Mouse (Mus musculus): Measurements from ENCODE around the gene Cbln3. TPM values are rescaled to one million over a fixed set of nuclear protein-coding genes. Genes with fewer than 3 reads are reported as not detected.

Cbln3 gene
- polyA plus RNA-seq, 1 experiment: 0.05 TPM

- H3ac ChIP-seq (ENCODE audit: control insufficient read depth, insufficient read length, low read depth): no peak overlapping the region
- no peaks in the 10 kb centered on the region for H3K27me3 ChIP-seq (ENCODE audit: control insufficient read depth, insufficient read depth, insufficient read length)
- TF ChIP-seq MYOD1 (IDR thresholded peaks at IDR 0.05; ENCODE audit: control insufficient read depth, insufficient read length, low read depth): no peak
- no peak for TF ChIP-seq MAX (IDR thresholded peaks at IDR 0.05)
- no peak for TF ChIP-seq USF1 (IDR thresholded peaks at IDR 0.05; ENCODE audit: low read depth)
- TF ChIP-seq CEBPB (IDR thresholded peaks at IDR 0.05; ENCODE audit: low read depth): no peak
- no peak overlapping the region for H3K4me3 ChIP-seq (ENCODE audit: insufficient read depth, poor library complexity, severe bottlenecking)
- H3K79me2 ChIP-seq (ENCODE audit: control insufficient read depth, insufficient read depth): no peaks in the 10 kb centered on the region
- H3K79me3 ChIP-seq (ENCODE audit: low read depth): no peaks in the 10 kb centered on the region
- H3K36me3 ChIP-seq (ENCODE audit: control insufficient read depth, insufficient read depth): no peaks in the 10 kb centered on the region
Measured at GRCm38 (mm10) chr14:55838740-55839139, 45.5 kb downstream of the Cbln3 start.

- Histone ChIP-seq H3K36me3 (ENCODE audit: control insufficient read depth, insufficient read depth) (no peaks in the 10 kb centered on the region), H3K4me3 (ENCODE audit: insufficient read depth, poor library complexity, severe bottlenecking) (no peak overlapping the region), H3K79me3 (ENCODE audit: low read depth) (no peaks in the 10 kb centered on the region), H3K79me2 (ENCODE audit: control insufficient read depth, insufficient read depth) (no peaks in the 10 kb centered on the region), H3ac (ENCODE audit: control insufficient read depth, insufficient read length, low read depth) (no peak overlapping the region), H3K27me3 (ENCODE audit: control insufficient read depth, insufficient read depth, insufficient read length) (no peaks in the 10 kb centered on the region)
- TF ChIP-seq MYOD1 (IDR thresholded peaks at IDR 0.05; ENCODE audit: control insufficient read depth, insufficient read length, low read depth) (no peak), USF1 (IDR thresholded peaks at IDR 0.05; ENCODE audit: low read depth) (no peak), CTCF (IDR thresholded peaks at IDR 0.05; ENCODE audit: control insufficient read depth, insufficient read depth, insufficient read length) (no peak)
Measured at GRCm38 (mm10) chr14:55838312-55838711, 45.9 kb downstream of the Cbln3 start.

DNA sequence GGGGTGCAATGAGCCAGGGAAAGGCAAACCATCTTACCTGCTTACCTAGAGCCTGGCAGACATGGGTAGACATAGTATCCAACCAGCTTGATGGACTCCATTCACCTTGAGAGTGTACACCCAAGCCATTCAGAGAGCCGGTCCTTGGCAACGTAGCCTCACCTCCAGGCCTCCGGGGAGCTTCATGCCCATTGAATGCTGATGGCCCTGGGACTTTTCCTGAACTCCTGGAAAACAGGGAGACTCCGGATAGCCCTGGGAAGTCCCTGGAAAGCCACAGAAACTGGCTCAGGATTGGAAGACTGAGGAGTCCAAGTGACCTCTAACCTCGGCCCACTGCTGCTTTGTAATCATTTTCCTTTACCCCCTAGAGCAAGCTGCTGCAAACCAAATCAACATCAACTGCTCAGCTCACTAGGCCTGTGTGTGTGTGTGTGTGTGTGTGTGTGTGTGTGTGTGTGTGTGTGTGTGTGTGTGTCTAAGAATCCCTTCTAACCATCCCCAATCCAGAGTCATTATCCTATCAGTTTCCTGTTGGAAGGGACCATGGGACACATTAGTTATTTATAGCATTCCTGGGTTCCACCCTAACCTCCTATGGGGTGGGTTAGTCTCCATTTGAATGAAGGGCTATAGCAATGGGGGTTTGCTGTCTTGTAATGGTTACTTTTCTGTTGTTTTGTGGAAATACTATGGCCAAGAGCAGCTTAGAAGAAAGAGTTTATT lies 49.2 kb downstream of the Cbln3 start:
- no peak for TF ChIP-seq MYOG (IDR thresholded peaks at IDR 0.05; ENCODE audit: control insufficient read depth, extremely low read depth, insufficient read length)
- TF ChIP-seq MYOD1 (IDR thresholded peaks at IDR 0.05; ENCODE audit: control insufficient read depth, insufficient read length, low read depth): no peak
- no peak for TF ChIP-seq CTCF (IDR thresholded peaks at IDR 0.05; ENCODE audit: control insufficient read depth, insufficient read depth, insufficient read length)
- TF ChIP-seq MAX (IDR thresholded peaks at IDR 0.05): no peak
- TF ChIP-seq USF1 (IDR thresholded peaks at IDR 0.05; ENCODE audit: low read depth): no peak
- TF ChIP-seq CEBPB (IDR thresholded peaks at IDR 0.05; ENCODE audit: low read depth): no peak
- TF ChIP-seq FOSL1 (IDR thresholded peaks at IDR 0.05; ENCODE audit: insufficient read depth, low read length, poor library complexity, severe bottlenecking): no peak
- Histone ChIP-seq H3ac (ENCODE audit: control insufficient read depth, insufficient read length, low read depth) (no peak overlapping the region), H3K79me3 (ENCODE audit: low read depth) (no peaks in the 10 kb centered on the region), H3K36me3 (ENCODE audit: control insufficient read depth, insufficient read depth) (no peaks in the 10 kb centered on the region), H3K79me2 (ENCODE audit: control insufficient read depth, insufficient read depth) (no peaks in the 10 kb centered on the region), H3K4me3 (ENCODE audit: insufficient read depth, poor library complexity, severe bottlenecking) (no peak overlapping the region), H3K27me3 (ENCODE audit: control insufficient read depth, insufficient read depth, insufficient read length) (no peaks in the 10 kb centered on the region)

DNA sequence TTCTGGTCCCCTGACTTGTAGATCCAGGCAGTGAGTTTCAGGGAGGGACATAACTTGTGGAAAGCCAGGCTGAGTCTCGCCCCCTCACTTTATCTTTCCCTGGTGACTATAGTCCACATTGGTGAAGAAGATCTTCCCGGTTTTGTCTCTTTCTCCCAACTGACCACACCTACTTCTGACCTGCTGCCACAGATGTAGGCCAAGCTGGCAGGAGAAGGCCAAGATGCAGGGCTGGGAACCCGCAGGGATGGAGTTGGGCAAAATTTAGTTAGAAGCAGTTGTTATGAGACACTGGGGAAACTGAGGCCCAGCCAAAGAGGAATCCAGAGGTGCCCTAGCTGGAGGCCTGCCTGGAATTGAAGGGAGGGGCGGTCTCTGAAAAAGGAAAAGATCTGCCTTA lies 51.1 kb downstream of the Cbln3 start:
- H3K79me3 ChIP-seq (ENCODE audit: low read depth): no peaks in the 10 kb centered on the region
- no peaks in the 10 kb centered on the region for H3K36me3 ChIP-seq (ENCODE audit: control insufficient read depth, insufficient read depth)
- no peaks in the 10 kb centered on the region for H3K79me2 ChIP-seq (ENCODE audit: control insufficient read depth, insufficient read depth)
- H3ac ChIP-seq (ENCODE audit: control insufficient read depth, insufficient read length, low read depth): no peak overlapping the region
- no peaks in the 10 kb centered on the region for H3K27me3 ChIP-seq (ENCODE audit: control insufficient read depth, insufficient read depth, insufficient read length)
- no peak overlapping the region for H3K4me3 ChIP-seq (ENCODE audit: insufficient read depth, poor library complexity, severe bottlenecking)
- TF ChIP-seq CTCF (IDR thresholded peaks at IDR 0.05; ENCODE audit: control insufficient read depth, insufficient read depth, insufficient read length) (no peak), MAX (IDR thresholded peaks at IDR 0.05) (no peak), MYOG (IDR thresholded peaks at IDR 0.05; ENCODE audit: control insufficient read depth, extremely low read depth, insufficient read length) (no peak), USF1 (IDR thresholded peaks at IDR 0.05; ENCODE audit: low read depth) (no peak), MYOD1 (IDR thresholded peaks at IDR 0.05; ENCODE audit: control insufficient read depth, insufficient read length, low read depth) (no peak), FOSL1 (IDR thresholded peaks at IDR 0.05; ENCODE audit: insufficient read depth, low read length, poor library complexity, severe bottlenecking) (no peak), CEBPB (IDR thresholded peaks at IDR 0.05; ENCODE audit: low read depth) (no peak)

DNA sequence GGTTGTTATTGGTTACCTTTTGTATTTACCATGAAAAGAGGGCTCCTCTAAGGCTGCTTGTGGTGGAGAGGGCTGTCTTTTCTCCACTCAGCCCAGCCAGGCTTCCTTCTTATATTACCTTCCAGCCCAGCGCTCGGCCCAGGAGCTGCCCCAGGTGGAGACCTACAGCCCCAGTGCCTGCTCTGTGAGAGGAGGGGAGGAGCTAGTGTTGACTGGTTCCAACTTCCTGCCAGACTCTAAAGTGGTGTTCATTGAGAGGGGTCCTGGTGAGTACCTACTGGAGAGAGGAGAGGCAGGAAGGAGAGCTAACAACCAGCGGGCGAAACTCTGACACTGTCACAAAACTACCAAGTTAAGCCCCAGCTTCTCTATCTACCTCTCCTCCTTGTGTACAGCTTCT lies 53.9 kb downstream of the Cbln3 start:
- H3K27me3 ChIP-seq (ENCODE audit: control insufficient read depth, insufficient read depth, insufficient read length): no peaks in the 10 kb centered on the region
- no peak overlapping the region for H3ac ChIP-seq (ENCODE audit: control insufficient read depth, insufficient read length, low read depth)
- no peaks in the 10 kb centered on the region for H3K79me2 ChIP-seq (ENCODE audit: control insufficient read depth, insufficient read depth)
- TF ChIP-seq CEBPB (IDR thresholded peaks at IDR 0.05; ENCODE audit: low read depth) (no peak), MYOG (IDR thresholded peaks at IDR 0.05; ENCODE audit: control insufficient read depth, extremely low read depth, insufficient read length) (no peak), CTCF (IDR thresholded peaks at IDR 0.05; ENCODE audit: control insufficient read depth, insufficient read depth, insufficient read length) (no peak), MYOD1 (IDR thresholded peaks at IDR 0.05; ENCODE audit: control insufficient read depth, insufficient read length, low read depth) (no peak), MAX (IDR thresholded peaks at IDR 0.05) (no peak), FOSL1 (IDR thresholded peaks at IDR 0.05; ENCODE audit: insufficient read depth, low read length, poor library complexity, severe bottlenecking) (no peak), USF1 (IDR thresholded peaks at IDR 0.05; ENCODE audit: low read depth) (no peak)
- no peaks in the 10 kb centered on the region for H3K79me3 ChIP-seq (ENCODE audit: low read depth)
- H3K4me3 ChIP-seq (ENCODE audit: insufficient read depth, poor library complexity, severe bottlenecking): no peak overlapping the region
- H3K36me3 ChIP-seq (ENCODE audit: control insufficient read depth, insufficient read depth): no peaks in the 10 kb centered on the region

GRCm38 (mm10) chr14:55829854-55830253 lies 54.3 kb downstream of the Cbln3 start:
- Histone ChIP-seq H3K27me3 (ENCODE audit: control insufficient read depth, insufficient read depth, insufficient read length) (no peaks in the 10 kb centered on the region), H3K4me3 (ENCODE audit: insufficient read depth, poor library complexity, severe bottlenecking) (no peak overlapping the region), H3K36me3 (ENCODE audit: control insufficient read depth, insufficient read depth) (no peaks in the 10 kb centered on the region), H3K79me2 (ENCODE audit: control insufficient read depth, insufficient read depth) (no peaks in the 10 kb centered on the region), H3K79me3 (ENCODE audit: low read depth) (no peaks in the 10 kb centered on the region), H3ac (ENCODE audit: control insufficient read depth, insufficient read length, low read depth) (no peak overlapping the region)
- no peak for TF ChIP-seq MAX (IDR thresholded peaks at IDR 0.05)
- no peak for TF ChIP-seq MYOG (IDR thresholded peaks at IDR 0.05; ENCODE audit: control insufficient read depth, extremely low read depth, insufficient read length)
- no peak for TF ChIP-seq MYOD1 (IDR thresholded peaks at IDR 0.05; ENCODE audit: control insufficient read depth, insufficient read length, low read depth)
- TF ChIP-seq CTCF (IDR thresholded peaks at IDR 0.05; ENCODE audit: control insufficient read depth, insufficient read depth, insufficient read length): no peak
- TF ChIP-seq USF1 (IDR thresholded peaks at IDR 0.05; ENCODE audit: low read depth): no peak
- TF ChIP-seq CEBPB (IDR thresholded peaks at IDR 0.05; ENCODE audit: low read depth): no peak
- no peak for TF ChIP-seq FOSL1 (IDR thresholded peaks at IDR 0.05; ENCODE audit: insufficient read depth, low read length, poor library complexity, severe bottlenecking)

Other genes starting within 250 kb of the Cbln3 start
- 113 TPM for gene Ipo4, start 248.4 kb downstream of the Cbln3 start, polyA plus RNA-seq (2012; fragmentation: generic; extraction: Trizol)
- gene Gm49378, start 246.5 kb downstream of the Cbln3 start, polyA plus RNA-seq (2012; fragmentation: generic; extraction: Trizol): 0.13 TPM
- gene Tm9sf1, start 240.6 kb downstream of the Cbln3 start, polyA plus RNA-seq (2012; fragmentation: generic; extraction: Trizol): 72.9 TPM
- 0.43 TPM for gene Tssk4, start 234.2 kb downstream of the Cbln3 start, polyA plus RNA-seq (2012; fragmentation: generic; extraction: Trizol)
- 16.5 TPM for gene Mdp1, start 223.9 kb downstream of the Cbln3 start, polyA plus RNA-seq (2012; fragmentation: generic; extraction: Trizol)
- gene Gmpr2, start 212.5 kb downstream of the Cbln3 start, polyA plus RNA-seq (2012; fragmentation: generic; extraction: Trizol): 23.8 TPM
- 478 TPM for gene Nedd8, start 212.3 kb downstream of the Cbln3 start, polyA plus RNA-seq (2012; fragmentation: generic; extraction: Trizol)
- 24.4 TPM for gene Tinf2, start 202.6 kb downstream of the Cbln3 start, polyA plus RNA-seq (2012; fragmentation: generic; extraction: Trizol)
- gene Tgm1, start 170.5 kb downstream of the Cbln3 start, polyA plus RNA-seq (2012; fragmentation: generic; extraction: Trizol): 0.07 TPM
- gene Rabggta, start 162.1 kb downstream of the Cbln3 start, polyA plus RNA-seq (2012; fragmentation: generic; extraction: Trizol): 11.9 TPM
- gene Dhrs1, start 138.7 kb downstream of the Cbln3 start, polyA plus RNA-seq (2012; fragmentation: generic; extraction: Trizol): 63.7 TPM
- 38.6 TPM for gene Nop9, start 138.7 kb downstream of the Cbln3 start, polyA plus RNA-seq (2012; fragmentation: generic; extraction: Trizol)
- gene Cideb, start 125.9 kb downstream of the Cbln3 start, polyA plus RNA-seq (2012; fragmentation: generic; extraction: Trizol): 0.05 TPM
- gene Ltb4r2, start 123.0 kb downstream of the Cbln3 start, polyA plus RNA-seq (2012; fragmentation: generic; extraction: Trizol): 0.09 TPM
- gene Ltb4r1, start 118.4 kb downstream of the Cbln3 start, polyA plus RNA-seq (2012; fragmentation: generic; extraction: Trizol): 0.05 TPM
- 0.02 TPM for gene Adcy4, start 100.3 kb downstream of the Cbln3 start, polyA plus RNA-seq (2012; fragmentation: generic; extraction: Trizol)
- gene Ripk3, start 95.5 kb downstream of the Cbln3 start, polyA plus RNA-seq (2012; fragmentation: generic; extraction: Trizol): 0.55 TPM
- gene Nfatc4, start 61.2 kb downstream of the Cbln3 start, polyA plus RNA-seq (2012; fragmentation: generic; extraction: Trizol): 1.2 TPM
- gene Nynrin, start 30.4 kb downstream of the Cbln3 start, polyA plus RNA-seq (2012; fragmentation: generic; extraction: Trizol): 0.13 TPM
- gene Khnyn, start 555 bp upstream of the Cbln3 start, polyA plus RNA-seq (2012; fragmentation: generic; extraction: Trizol): 3.6 TPM
- 4.7 TPM for gene Sdr39u1, start 15.9 kb upstream of the Cbln3 start, polyA plus RNA-seq (2012; fragmentation: generic; extraction: Trizol)
- 0.90 TPM for gene Cma1, start 60.3 kb upstream of the Cbln3 start, polyA plus RNA-seq (2012; fragmentation: generic; extraction: Trizol)
- gene Cma2, start 66.6 kb upstream of the Cbln3 start, polyA plus RNA-seq (2012; fragmentation: generic; extraction: Trizol): not detected
- gene Mcpt1, start 133.6 kb upstream of the Cbln3 start, polyA plus RNA-seq (2012; fragmentation: generic; extraction: Trizol): 0.09 TPM
- not detected for gene Mcpt9, start 146.1 kb upstream of the Cbln3 start, polyA plus RNA-seq (2012; fragmentation: generic; extraction: Trizol)
- not detected for gene Mcpt2, start 157.6 kb upstream of the Cbln3 start, polyA plus RNA-seq (2012; fragmentation: generic; extraction: Trizol)
- not detected for gene Mcpt4, start 177.9 kb upstream of the Cbln3 start, polyA plus RNA-seq (2012; fragmentation: generic; extraction: Trizol)
- gene Mcpt8, start 200.9 kb upstream of the Cbln3 start, polyA plus RNA-seq (2012; fragmentation: generic; extraction: Trizol): 4.6 TPM
- gene Ctsg, start 218.2 kb upstream of the Cbln3 start, polyA plus RNA-seq (2012; fragmentation: generic; extraction: Trizol): not detected
- 3.3 TPM for gene Gzme, start 236.2 kb upstream of the Cbln3 start, polyA plus RNA-seq (2012; fragmentation: generic; extraction: Trizol)
- gene Gzmd, start 248.2 kb upstream of the Cbln3 start, polyA plus RNA-seq (2012; fragmentation: generic; extraction: Trizol): 0.12 TPM

All from C2C12 (cell line).